Mouse (Mus musculus) mesoderm, embryonic 11.5 days (tissue): ENCODE measurements at regions not wholly inside any gene's neighbourhood (a gene's known extent, or its start where the extent isn't known, plus 50 kb on each side); places are given as distances from the start of the nearest gene placed in this dataset.
"Not testable (repeated sequence)": the region's sequence is repeated elsewhere in the genome, so short reads cannot be mapped to it uniquely, and the experiment has no call there.

ENCODE experiments used
- DNase-seq: peaks from one replicate; pipeline ENCODE4 v3.0.0-alpha.2; 2012; ENCODE audit warnings: low read depth, low spot score

DNA sequence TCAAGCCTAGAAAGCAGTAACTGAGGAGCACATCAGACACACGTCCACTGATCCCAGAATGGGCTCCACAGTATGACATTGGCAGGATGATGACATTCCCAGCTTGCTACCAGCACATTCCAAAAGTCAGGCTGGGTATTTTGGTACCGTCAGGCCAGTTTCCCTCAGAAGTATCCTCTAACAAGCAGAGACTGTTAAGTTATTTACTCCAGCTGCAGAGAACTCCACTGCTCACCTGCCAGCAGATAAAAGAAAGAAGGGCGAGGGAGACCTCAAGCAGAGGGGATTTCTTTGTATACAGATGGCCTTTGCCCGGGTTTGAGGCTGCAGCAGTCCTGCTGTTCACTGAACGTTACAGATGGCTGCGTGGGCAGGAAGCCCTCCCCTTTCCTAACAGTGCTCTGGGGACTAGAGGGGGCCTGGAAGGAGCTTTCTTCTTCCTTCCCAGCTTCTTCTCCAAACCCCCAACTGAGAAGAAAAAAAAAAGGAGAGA, 175.2 kb upstream of the Meox2 start:
- peak; percentile 60 for DNase-seq

DNA sequence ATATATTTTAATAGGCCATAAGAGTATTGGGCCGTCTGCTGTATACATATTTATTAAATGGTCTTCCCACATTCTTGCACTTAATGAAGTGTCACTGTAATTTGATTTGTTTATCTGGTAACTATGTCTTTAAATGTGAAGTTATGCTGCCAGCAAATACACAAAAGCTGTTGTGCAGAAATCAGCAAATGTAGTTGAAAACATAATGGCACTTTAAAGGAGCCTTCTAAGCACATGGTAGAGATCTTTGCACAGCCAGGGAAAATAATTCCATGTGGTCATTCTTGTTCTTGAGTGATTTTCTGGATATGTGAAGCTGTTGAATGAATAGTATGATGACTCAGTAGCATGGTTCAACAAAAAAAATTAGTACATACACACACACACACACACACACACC, 164.4 kb upstream of the Meox2 start:
- DNase-seq: no peak

DNA sequence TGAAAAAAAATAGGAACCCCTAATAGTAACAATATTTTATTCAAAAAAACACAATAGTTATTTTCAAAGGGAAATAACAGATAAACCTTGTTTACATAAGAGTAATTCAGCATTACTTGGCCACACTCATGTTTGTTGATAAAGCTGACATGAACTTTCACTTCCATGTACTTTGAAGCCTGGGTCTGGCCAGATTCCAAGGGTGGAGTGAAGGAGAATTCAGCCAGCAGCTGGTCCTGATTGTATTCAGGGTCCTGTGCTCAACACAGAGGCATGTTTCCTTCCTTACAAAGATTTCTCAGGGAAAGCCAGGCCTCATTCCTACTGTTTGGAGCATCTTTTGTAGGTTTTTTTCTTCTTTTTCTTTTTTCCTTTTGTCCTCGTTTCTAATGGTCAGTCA, 162.4 kb upstream of the Meox2 start:
- DNase-seq: peak; percentile 16

DNA sequence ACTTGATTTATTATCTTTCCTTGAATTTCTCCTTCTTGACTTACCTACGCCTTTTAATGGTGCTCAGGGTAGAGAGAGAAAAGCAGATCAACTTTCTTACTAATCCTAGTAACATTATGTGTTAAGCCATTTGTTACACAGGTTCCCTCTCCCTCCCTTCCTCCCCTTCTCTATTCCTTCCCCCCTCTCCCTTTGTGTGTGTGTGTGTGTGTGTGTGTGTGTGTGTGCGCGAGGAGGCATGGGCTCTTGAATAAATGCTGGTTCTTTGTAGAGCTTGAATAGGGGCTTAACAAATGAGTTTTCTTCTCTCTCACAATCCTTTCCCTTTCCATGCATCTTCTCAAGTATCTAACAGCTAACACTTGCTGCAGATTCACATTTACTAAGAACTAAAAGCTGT, 160.4 kb upstream of the Meox2 start:
- DNase-seq: no peak

DNA sequence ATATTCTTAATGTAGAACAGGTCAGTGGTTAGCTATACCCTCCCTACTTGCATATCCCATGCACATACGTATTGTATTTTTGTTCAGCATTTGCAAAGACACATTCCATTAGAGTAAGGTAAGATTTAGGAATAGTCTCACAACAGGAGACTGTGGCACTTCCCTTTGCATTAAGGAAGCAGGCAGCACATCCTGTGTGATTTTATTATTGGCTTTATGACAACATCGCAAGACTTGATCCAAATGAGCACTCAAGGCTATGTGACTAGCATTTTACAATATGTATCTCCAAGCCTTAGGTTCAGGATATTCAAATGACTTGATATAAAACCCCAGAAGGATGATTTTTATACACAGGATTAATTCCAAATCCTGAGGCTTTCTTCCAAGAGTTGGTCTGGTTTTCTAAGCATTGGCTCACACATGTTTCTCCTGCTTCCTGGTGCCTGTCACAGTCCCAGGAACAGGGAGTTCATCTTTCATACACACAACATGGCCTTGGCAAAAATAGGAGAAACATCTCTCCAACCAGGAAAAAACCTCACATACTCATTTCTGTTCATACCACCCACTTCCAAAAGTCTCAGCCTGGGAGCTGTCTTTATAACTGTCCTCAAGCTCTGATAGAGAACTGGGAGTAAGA, 159.1 kb upstream of the Meox2 start:
- DNase-seq: no peak

DNA sequence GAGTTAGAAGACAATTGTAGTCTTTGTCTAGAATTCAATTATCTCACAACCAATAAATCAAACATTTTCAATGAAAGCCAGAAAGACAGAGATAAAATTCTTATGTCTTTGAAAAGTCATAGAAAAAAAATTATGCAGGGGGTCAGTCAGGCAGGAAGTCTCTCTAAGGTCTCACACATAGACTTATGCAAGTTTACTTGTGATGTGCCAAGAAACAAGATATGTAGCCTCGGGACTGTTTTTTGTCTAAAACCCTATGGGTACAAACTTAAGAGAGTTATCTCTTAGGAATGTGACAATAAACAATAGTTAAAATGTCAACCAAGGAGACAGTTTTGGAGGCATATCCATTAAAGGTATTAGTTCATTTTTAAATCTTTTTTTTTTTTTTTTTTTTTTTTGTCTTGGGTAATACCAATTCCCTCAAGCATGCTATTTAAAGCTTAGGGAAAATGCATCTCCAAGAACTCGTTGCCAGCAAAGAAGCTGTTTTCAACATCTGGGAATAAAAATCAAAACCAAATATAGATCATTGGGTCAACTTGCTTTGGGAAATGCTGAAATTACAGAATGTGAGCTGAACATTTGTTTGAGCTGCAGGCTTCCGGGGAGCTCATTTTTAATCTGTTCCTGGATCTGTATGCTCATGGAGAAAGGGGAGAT, 133.8 kb upstream of the Meox2 start:
- no peak for DNase-seq

DNA sequence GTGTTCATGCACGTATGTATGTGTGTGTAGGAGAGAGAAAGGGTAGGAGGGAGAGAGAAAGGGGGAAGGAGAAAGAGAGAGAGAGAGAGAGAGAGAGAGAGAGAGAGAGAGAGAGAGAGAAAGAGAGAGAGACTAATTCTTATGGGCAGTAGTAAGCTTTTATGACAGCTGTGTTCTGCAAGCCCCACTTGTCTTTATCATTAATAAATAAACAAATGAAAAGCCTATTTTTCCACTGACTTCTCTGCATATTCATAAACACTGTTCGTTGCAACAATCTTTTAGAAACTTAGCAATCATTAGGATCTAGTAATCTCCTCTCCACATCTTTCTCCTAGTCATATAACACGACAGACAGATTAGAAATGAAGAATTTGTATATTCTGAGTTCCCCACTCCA, 131.2 kb upstream of the Meox2 start:
- DNase-seq: no peak

DNA sequence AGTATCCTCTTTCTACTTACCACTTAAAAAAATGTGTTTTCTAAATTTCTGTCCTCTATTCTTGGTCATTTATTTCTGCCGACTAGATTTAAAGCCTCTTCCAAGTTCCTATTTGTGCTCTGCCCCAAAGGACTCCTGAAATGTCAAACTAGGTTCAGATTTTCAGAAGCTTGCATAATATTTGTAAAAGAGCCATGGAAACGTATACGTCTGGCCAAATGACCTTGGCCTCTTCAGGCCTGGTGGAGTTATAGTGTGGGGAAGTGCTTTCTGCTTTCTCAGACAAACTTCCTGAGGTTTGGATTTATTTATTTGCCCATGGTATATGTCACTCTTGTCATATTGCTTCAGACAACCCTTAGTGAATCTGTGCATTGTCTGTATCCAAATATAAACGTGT, 117.2 kb upstream of the Meox2 start:
- no peak for DNase-seq

DNA sequence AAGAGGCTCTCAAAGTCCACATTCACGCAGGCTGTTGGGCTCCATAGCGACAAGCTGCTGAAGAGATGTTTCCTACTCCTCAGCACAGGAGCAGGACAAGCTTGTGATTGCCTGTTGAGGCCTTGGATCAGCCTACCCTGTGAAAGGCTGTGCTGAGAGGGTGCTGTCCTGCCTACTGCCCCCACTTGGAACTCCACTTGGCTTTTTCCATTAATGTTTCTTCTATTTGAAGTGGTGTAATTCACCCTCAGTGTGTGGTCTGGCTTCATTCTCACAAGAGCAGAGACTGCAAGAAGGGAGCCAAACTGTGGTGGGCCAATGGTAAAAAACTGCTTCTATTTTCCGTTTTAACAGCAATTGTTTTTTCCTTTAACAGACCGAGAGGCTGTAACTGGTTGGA, 116.4 kb upstream of the Meox2 start:
- no peak for DNase-seq

DNA sequence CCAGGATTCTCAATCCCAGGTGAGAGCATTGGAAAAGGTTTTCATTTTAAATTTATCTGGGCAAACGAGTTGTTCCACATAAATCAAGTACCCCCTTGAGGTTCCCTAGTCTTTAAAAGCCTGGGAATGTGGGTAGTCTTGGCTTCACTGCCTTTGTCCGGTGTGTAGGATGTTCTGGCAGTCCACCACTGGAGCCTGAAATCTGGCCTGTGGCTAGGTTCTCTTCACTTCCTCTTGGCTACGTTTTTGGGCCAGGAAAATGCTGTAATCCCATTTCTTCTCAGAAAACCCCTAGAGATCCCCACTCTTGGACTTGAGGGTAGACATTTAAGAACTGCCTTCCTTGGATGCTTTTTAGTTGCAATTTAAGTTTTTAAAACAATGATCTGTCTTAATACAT, 106.9 kb upstream of the Meox2 start:
- DNase-seq: no peak

DNA sequence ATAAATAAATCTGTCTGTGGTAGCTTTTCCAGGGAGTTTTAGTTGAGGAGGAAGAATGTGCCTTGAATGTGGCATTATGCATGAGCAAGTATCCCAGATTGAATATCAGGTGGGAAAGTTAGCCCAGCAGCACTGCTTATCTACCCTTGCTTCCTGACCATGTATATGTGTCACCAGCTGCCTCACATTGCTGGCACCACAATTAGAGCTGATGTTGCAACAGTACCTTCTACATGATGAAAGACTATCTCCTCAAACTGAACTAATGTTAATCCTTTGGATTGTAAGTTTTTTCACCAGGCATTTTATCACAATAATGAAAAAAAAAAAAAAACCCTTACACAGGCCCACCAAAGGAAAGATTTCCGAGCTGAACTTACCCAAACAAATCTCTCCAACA, 103.1 kb upstream of the Meox2 start:
- no peak for DNase-seq

DNA sequence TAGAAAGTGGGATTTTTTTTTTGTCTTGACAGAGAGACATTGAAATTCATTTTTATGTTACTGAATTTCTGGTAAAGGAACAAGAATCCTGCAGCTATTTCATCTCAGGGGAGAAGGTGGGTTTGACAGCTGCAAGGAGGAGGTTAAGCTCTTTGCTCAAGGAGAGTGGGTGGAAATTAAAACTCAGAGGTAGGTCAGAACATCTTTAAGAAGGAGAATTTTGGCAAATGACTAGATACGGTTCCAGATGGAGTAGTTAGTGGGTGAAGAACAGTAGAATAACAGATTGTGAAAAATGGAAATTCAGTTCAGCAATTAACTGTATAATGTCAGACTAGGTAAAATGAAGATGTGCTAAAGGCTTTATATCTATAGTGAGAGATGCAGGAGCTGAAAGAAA, 98.0 kb upstream of the Meox2 start:
- DNase-seq: no peak

DNA sequence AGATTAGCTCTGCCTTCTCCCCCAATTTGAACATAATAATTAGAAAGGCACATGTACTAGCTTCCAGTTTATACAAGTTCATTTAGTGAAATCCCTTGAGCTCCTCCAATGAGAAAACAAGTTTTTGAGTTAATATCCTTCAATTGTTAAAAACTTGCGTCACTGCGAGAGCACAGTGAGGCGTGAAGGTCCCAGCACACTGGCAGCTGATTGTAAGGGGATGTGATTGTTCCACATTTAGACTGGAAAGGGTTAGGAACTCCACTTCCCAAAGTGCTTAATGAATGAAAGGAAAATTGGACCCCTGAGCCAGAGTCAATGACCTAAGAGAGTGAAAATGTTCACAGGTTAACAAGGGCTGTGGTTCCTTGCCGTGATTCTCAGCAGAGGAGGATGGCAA, 93.9 kb upstream of the Meox2 start:
- no peak for DNase-seq

DNA sequence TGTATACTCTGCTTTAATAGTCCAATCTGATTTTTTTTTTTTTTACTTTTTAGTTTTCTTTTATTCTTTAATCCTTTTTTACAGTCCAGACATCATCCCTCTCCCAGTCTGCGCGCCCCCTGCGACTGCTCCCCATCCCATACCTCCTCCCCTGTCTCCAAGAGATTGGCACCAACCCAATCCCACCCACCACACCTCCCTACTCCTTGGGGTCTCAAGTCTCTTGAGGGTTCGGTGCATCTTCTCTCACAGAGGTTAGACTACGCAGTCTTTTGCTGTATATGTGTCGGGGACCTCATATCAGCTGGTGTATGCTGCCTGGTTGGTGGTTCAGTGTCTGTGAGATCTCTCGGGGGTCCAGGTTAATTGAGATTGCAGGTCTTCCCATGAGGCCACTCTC, 93.4 kb upstream of the Meox2 start:
- not testable (repeated sequence) for DNase-seq

DNA sequence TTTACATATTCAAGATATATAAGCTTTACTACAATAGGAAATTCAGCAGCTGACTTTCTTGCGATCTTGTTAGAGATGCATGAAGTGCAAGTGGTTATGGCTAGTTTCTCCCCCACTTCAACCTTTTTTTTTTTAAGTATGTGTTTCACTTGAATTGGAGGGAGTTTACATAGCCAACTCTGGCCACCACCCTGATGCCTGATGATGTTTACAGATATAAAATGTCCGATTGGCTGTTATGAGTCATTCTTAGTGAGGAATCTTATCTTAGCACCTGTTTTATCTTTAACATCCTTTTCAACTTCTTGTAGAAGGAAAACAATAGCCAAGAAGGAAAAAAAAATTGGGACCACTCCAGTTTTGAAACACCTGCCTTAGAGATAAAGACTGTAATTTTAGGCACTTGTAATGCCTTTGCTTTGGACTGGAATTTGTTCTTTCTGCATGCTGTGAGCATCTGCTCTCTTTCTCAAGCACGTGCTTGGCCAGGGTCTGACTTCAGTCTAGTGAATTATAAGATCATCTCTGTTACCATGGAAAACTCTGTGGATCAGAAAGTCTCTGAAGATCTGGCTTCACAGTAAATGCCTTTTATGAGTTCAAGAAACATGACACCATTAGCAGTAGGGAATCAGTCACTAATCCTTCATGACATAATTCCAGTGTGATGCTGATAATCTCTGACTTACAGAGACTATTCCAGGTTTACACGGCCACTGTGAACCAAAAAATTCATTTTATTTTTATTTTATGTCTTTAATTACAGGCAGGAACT, 92.7 kb upstream of the Meox2 start:
- peak; percentile 57 for DNase-seq

DNA sequence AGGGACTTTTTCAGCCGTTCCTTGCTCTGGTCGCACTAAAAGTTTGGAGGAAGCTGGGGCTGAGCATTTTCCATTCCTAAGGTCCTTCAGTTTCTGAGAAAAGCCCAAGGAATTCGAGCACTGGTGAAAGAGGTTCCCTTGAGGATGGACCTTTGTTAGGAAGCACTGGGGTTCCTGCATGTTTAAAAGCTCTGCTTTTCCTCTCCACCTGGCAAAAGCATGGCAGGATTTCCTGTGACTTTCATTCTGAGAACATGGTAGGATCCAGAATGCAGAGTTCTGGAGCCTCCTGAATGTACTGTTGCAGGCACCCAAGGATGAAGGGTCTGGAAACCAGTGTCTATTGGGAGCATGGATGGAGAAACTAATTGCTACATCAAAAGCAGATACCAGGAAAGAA, 61.1 kb upstream of the Meox2 start:
- DNase-seq: no peak

DNA sequence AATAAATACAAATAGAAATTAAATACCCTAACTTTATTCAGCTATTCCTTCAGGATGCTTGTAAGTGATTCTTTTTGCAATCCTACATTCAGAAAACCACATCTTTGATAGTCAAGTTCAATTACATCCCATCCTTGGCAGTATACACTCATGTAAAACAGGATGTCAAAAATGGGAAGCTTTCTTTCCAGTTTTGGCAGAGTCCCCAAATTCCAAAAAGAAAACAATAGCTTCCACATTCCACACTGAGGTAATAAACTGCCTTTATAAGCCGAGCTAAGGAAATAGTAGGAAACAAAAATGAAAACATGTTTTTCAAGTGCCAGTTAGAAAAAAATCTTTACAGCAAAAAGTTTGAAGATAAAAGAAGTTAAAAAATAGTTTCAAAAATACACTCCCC, 57.7 kb upstream of the Meox2 start:
- no peak for DNase-seq

DNA sequence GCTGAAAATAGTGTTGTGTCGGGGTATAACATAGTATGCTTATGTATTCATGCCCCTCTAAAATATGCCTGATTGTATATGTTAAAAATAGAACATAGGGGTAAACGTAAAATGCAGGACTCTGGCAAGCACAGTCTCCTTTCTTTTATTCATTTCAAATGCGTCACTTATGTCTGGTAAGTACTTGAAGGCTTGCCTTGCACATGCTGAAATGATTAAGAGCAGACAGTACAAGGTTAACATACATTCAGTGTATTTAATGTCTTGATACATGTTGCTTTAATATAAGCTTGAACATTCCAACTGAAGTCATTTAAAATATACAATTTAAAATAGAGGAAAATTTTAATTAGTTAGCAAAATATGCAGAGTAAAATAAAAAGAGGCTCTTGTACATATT, 50.9 kb upstream of the Meox2 start:
- DNase-seq: no peak
